Mouse (Mus musculus) mouse embryonic stem cell (cell line): ENCODE results near the gene Agtr1b.

Experiments
- in situ Hi-C, 2 experiments: fragments of 300-500 bp; cut with MboI; formaldehyde crosslinking; loops; 1 replicate in 1 of 2; 3 replicates in 1 of 2; pipeline ENCODE4 v1.14.3; 2019 to 2020; ENCODE audit warnings: low sequenced_read_pairs in 2 of 2, low pct_unique_long_range_greater_than_20kb in 1 of 2, mixed read lengths in 1 of 2; ENCODE audit not compliant: unreplicated experiment in 1 of 2

Agtr1b gene

DNA sequence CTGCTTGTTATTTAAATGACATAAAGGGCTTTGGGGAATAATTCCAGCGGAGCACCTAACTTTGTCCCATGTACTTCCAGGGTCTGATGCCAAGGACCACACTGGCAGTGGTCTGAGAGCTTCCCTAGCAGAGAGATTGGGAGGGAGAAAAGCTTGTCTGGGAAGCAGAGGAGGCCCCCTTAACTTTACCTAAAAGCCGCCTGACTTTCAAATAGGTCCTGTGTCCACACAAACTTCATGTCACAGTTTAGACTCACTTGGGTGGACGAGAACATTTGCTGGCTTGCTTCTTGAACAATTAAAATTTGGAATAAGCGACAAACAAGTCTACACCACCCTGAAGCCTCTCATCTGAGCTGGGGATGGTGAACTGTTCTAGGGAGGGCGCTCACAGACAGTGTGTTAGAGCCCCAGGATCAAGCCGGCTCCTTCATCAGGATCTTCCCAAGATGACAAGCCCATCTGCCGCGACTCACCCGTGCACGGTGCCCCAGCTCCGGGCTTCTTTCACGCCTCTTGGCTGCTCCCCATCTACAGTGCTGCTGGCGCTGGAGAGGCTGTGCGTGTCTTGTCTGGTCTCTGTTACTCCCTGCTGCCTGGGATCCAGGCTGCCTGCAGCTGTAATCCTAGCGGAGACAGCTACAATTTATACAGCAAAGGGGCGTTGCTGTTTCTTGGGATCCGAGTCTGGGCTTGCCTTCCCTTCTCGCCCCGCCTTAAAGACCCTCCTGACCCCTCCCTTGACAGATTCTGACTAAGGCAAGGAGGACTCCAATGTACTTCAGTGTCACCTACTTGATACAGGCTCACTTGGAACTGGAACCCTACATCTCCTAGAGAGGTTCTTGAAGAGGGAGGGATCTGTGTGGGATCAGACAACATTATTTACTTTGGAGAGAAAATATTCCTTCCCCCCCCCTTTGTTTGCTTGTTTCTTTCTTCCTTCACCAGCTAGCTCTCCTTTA, at the start of gene Agtr1b:
TSS of gene Agtr1b (minus strand) at position 620 of the 965 bp plus-strand sequence.
- in situ Hi-C loops: no loop called here

DNA sequence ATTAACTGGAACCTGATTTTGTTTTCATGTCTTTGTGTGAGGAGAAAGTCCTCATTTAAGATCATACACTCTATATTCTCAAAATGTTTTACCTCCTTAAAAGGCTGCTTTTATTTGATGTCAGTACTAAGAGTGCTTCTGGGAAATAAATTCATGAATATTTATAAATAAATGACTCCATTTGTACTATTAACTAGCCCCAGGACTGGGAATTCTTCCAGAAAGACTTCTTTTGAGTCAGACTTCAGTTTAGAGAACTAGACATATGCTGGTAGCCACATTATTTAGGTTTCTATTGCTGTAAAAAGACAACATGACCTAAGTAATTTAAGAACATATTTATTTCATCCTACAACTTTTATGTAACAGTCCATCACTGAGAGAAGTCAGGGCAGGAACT, 13.4 kb downstream of the Agtr1b start:
- in situ Hi-C loops: no loop called here

DNA sequence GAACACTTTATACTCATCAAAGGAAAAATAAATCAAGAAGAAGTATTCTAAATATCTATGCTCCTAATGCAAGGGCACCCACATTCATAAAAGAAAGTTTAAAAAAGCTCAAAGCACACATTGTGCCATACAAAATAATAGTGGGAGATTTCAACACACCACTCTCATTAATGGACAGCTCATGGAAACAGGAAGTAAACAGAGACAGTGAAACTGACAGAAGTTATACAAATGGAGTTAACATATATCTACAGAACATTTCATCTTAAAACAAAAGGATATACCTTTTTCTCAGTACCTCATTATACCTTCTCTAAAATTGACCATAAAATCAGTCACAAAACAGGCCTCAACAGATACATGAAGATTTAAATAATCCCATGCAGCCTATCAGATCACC, 18.8 kb downstream of the Agtr1b start:
- in situ Hi-C loops: no loop called here

DNA sequence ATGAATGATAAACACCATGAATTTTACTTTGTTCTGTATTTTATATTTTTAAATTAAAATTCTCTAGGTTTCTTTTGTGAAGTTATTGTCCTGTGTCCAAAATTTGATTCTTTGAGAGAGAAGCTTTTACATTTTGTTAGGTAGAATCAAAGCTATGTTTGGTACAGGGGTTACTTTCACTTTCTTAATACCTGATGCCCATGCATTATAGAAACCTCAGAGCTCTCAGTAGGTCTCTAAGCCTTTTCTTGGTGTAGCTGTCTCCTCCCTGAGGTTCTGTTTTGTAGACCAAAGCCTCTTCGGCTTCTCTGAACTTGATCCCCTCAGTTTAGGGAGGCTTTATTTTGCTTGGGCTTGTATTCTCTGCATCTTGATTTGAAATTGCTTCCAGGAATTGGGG, 26.6 kb downstream of the Agtr1b start:
- in situ Hi-C loops: no loop called here

DNA sequence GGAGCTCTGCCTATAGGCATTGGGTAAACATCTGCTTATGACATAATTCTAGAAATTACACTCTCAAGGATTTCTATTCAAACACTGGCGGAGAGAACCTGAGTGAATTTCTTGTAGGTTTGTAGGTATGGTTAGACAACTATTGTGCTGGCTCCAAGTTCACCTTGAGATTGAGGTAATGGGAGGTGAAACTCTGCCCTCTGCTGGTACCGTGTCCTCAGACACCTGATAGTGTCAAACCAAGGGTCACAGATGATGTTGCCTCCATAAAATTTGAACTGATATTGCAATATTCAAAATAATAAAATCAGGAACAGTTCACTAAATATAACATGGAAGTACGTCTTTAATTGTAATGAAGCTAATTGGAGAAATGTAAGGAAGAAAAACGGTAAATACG, 32.3 kb downstream of the Agtr1b start:
- in situ Hi-C loops: no loop called here

DNA sequence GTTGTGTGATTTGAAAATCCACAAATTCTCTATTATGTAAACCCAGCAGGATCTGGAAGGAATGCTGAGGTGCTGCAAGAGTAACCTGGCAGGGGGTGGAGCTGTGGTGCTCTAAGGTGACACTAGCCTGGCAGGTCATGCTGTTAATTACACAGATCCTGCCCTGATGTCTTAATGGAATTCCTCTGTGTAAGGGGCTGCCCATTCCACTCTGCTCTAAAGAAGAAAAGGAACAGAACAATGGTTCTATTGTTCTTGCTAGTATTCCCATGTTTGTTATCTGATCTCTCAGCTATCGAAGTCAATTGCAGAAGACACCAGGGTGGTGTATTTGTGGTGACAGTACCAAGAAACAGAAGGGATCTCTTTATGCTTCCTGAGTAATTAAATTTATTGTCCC, 49.7 kb downstream of the Agtr1b start:
- in situ Hi-C loops: no loop called here

DNA sequence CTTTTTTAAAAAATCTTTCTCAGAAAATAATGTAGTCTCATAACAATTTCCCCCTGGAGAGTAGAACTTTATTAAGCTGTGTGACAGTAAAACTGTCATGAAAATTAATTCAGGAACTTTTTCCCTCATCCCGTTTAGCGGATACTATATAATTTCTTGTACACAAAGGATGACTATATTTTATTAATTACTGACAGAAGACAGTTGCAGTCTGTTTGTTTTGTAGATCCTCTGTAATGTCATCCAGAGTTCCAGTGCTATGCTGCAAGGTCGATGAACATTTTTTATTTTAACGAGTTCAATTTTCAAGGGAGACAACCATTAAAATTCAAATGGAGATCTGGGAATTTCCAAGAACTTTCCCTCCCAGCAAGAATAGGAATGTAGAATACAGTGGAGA, 57.8 kb downstream of the Agtr1b start:
- in situ Hi-C loops: no loop called here

DNA sequence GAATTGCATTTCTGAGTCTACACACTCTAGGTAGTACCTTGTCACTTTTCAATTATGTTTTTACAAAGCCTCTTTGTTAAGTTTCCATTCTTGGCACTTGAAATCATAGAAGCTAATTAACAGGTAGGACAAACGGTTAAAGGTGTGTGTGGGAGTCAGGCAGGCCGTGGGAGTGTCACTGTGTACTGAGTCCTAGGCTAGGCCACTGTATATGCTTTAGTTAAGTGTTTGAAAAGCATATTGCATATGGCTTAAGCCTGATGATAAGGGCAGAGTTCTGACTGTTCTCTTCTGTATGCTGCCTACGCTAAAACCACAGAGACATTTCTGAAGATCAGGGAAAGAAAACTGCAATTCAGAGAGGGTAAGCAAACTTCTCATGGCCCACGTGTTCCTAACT, 59.7 kb downstream of the Agtr1b start:
- in situ Hi-C loops: no loop called here

DNA sequence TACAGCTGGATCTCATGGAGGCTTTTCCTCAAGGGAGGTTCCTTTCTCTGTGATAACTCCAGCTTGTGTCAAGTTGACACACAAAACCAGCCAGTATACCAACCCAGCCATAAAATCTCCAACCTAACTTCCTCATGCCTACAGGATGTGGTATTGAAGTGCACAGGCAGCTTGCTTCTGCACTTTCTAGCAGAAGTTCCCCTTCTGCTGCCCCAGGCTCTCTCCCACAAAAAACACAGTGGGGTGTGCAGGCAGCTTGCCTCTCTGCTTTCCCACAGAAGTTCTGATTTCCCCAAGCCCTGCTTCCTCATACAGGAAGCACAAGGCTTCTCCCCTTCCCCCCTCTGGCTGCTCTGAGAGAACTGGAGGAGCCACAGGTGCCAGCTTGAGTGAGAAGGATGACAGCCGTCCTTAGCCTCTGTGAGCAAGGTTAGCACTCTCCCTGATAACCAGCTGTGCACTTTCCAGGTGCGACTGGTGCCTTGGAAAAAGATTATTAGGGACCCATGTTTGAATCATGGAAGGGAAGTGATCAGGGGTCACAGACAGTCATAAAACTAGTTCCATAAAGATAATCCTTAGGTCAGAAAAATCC, 62.1 kb downstream of the Agtr1b start:
- in situ Hi-C loops: no loop called here

DNA sequence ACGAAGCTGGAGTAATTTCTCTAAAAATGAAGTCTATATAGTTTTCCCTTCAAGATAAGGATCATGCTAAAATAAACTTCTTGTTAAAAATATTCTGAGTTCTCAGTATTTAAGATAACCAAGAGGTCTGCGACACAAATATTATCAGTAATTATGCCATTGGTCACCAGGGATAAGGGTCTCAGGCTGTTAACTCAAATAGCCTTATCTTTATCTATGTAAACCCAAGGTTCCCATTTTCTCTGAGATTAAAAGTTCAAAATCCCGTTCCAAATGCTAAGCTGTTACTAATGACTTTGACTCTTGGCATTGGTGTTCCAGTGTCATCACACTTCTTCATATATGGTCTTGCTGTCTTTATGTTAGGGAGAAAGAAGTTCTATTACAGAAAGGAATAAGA, 71.4 kb downstream of the Agtr1b start:
- in situ Hi-C loops: no loop called here

DNA sequence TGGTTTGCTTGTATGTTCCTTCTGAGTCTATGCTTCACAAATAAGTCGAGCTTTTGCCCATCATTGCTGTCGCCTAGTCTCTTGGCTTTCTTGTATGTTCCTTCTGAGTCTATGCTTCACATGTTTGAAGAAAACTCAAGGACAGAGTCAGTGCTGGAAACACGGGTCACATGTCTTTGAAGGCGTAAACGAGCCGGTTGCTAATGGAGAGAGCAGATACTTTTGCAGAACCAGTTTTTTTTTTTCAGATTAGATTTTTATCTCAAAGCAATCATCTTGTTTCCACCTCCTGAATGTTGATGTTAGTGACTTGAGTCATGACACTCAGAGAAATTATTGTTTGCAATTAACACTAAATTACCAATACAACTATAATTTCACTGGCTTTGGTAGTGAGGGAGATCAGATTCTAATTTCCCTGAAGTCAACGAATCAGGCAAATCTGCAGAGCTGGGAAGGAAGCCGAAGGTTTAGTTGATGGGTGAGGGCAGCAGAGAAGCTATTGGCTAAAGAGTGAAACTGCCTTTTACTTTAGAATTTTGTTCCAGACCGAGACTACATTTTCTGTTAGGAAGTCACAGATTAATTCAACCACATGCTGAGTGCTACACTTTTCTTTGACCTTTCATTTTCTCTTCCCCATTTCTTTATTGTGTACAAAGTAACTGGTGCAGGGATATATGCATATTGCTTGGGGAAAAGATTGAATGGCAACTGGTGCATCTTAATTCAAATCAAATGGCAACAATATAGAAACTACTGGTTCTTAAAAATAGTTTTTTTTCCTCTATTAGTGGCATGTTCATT, 72.2 kb downstream of the Agtr1b start:
- in situ Hi-C loops: no loop called here

DNA sequence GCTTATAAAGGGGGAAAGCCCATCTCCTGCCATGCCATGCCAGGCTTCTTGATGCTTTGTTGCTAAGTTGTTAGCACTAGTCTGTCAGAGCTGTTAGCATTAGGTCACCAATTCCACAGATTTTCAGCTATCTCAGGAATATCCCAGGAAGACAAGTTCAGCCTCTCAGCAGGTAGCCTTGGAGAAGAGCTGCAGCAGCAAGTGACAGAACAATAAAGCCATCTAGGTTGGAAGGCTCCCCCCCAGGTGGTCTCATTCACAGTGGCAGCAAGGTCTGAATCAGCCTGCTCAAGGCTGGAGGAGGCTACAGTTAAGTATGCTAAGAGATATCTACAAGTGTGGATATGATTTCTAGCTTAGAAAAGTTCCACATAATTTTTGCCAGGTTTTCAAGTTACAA, 75.6 kb downstream of the Agtr1b start:
- in situ Hi-C loops: no loop called here

DNA sequence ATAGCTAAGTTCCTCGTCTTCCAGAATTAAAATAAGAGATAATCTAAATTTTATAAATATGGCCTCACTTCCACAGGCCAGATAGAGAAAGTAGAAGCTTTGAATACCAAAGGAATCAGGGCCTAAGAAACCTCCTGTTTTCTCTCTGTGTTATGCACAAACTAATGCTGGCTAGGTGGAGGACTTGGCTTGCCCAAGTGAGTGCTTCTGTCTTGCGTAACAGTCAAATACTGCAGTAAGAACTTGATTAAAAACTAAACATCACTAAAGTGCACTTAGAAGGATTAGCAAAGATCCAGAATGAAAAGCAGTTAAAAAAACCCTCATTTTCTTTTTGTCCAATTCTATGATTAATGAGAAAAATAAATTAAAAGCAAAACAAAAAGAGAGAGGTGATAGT, 78.2 kb downstream of the Agtr1b start:
- in situ Hi-C loops: no loop called here

DNA sequence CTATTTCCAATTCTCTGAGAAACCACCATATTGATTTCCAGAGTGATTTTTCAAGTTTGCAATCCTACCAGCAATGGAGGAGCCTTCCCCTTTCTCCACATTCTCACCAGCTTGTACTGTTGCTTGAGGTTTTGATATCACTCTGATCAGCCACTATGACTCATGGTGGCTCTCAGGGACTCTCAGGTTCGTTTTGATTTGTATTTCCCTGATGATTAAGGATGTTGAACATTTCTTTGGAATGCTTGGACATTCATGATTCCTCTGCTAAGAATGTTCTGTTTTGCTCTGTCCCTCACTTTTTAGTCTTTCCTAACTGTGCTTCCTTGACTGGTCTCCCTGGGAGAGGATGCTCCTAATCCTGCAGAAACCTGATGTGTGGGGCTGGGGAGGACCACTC, 85.2 kb downstream of the Agtr1b start:
- in situ Hi-C loops: no loop called here

DNA sequence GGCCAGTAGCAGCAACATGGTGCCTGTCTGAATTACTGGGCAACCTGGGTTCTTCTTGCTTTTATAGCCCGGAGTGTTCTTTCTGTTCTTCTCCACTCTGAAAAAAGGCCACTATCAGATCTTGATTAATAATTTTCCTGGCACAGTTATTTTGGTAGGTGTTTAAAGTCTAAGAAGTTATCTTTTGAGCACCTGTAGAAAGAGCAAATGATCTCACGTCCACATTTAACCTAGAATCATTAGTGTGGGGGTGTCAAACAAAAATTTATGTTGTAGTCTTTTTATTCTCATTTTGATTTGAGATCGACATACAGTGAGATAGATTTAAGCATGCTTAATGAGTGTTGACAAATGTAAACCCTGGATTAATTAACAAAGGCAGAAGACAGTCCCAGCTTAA, 91.3 kb downstream of the Agtr1b start, which contains the start of gene Cpb1:
TSS of gene Cpb1 (minus strand) at position 101 of the 400 bp plus-strand sequence.
- in situ Hi-C loops: no loop called here
